Mouse (Mus musculus) limb, embryonic 11.5 days (tissue): Measurements from ENCODE around the gene Bmi1. TPM values are rescaled to one million over a fixed set of nuclear protein-coding genes. Genes with fewer than 3 reads are reported as not detected.

ENCODE experiments used
- ATAC-seq: fragments of 200-750 bp; cut with Nextera tagmentation; 2 replicates; pipeline ENCODE4 v1.8.0; 2017; ENCODE audit warnings: low read depth; ENCODE audit not compliant: insufficient number of reproducible peaks, low FRiP score, low TSS enrichment
- DNase-seq: peaks from one replicate; pipeline ENCODE4 v3.0.0-alpha.2; 2015; ENCODE audit warnings: low spot score
- H3K27ac ChIP-seq: fragments of 300-500 bp; sonication (generic); replicated peaks from 2 replicates; pipeline ENCODE4 v1.5.1; 2014; ENCODE audit warnings: low read depth, mild to moderate bottlenecking, low read length
- H3K27me3 ChIP-seq: fragments of 300-500 bp; sonication (generic); 2 replicates; pipeline ENCODE4 v1.6.1; 2014; ENCODE audit warnings: mild to moderate bottlenecking, low read length, mixed read lengths; ENCODE audit not compliant: control insufficient read depth, insufficient read depth
- H3K36me3 ChIP-seq: fragments of 300-500 bp; sonication (generic); 2 replicates; pipeline ENCODE4 v1.6.1; 2014; ENCODE audit warnings: mild to moderate bottlenecking, low read length, moderate library complexity, mixed read lengths; ENCODE audit not compliant: control insufficient read depth, insufficient read depth
- H3K4me1 ChIP-seq: fragments of 300-500 bp; sonication (generic); 2 replicates; pipeline ENCODE4 v1.6.1; 2014; ENCODE audit warnings: low read length, mixed read lengths; ENCODE audit not compliant: control insufficient read depth, insufficient read depth
- H3K4me2 ChIP-seq: fragments of 300-500 bp; sonication (generic); 2 replicates; pipeline ENCODE4 v1.6.1; 2014; ENCODE audit warnings: low read depth, mild to moderate bottlenecking, moderate library complexity; ENCODE audit not compliant: severe bottlenecking
- H3K4me3 ChIP-seq: fragments of 300-500 bp; sonication (generic); 2 replicates; pipeline ENCODE4 v1.5.1; 2014; ENCODE audit warnings: low read depth, low read length
- H3K9ac ChIP-seq: fragments of 300-500 bp; sonication (generic); 2 replicates; pipeline ENCODE4 v1.6.1; 2014; ENCODE audit warnings: mild to moderate bottlenecking, low read length
- H3K9me3 ChIP-seq: fragments of 300-500 bp; sonication (generic); 2 replicates; pipeline ENCODE4 v1.6.1; 2016; ENCODE audit warnings: low read length; ENCODE audit not compliant: control insufficient read depth
- WGBS: fragments of 180-500 bp; shearing (Covaris S2); extraction: QIAGEN DNeasy Blood & Tissue Kit; methylation state at CpG from one replicate; pipeline ENCODE4 v1.1.7; 2014; 5-methylcytosine and 5-hydroxymethylcytosine counted together
- polyA plus RNA-seq: library from polyadenylated mRNA; unstranded; fragments of >200 nt; fragmentation: Nextera tagmentation; extraction: Ambion mirVana; gene quantifications from 2 replicates; pipeline ENCODE4 v1.2.1, GENCODE M21; 2014

Bmi1 gene
- polyA plus RNA-seq, result 31.4 and 34.4 TPM in 2 replicates

DNA sequence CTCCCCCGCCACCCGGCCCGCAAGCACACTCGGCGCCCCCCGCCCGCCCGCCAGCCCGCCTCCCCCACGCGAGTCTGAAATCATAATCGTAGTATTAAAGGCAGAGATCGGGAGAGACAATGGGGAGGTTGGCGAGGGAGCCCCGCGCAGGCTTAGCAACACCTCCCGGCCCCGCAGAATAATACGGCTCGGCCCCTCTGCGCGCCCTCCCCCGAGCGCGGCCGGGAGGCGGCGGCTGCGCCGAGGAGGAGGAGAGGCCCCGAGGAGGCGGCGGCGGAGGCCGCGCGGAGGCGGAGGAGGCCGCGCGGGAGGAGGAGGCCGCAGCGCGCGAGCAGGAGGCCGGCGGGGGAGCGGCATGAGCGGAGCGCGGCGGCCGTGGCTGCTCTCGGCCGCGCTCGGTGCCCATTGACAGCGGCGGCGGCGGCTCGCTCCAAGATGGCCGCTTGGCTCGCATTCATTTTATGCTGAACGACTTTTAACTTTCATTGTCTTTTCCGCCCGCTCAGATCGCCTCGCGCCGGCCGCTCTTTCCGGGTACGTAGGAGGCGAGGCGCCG is at the start of gene Bmi1:
Gene Bmi1 (plus strand): TSS at position 83 of the 556 bp plus-strand sequence.
- peaks cover 15% of the 10 kb centered on the region for H3K27me3 ChIP-seq
- under 1% methylated on average over 37 of the region's 77 CpGs for WGBS
- peaks cover 5% of the 10 kb centered on the region; the same call in 1 of the 2 replicates for H3K4me1 ChIP-seq

DNA sequence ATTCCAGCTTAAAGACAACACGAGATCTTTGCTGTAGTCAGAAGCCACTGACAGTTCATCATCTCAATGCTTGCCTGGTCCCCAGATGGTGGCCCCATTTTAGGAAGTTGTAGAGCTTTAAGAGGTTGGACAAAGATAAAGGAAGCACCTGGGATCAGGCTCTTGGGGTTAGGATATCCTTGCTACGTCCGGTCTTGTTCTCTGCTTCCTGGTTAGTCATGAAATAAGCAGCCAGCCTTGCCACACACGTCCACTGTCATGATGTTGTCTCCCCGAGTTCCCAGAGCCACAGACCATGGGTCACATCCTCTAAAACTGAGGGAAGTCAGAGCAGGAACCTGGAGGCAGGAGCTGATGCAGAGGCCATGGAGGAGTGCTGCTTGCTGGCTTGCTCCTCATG is 46.3 kb upstream of the Bmi1 start:
- no peak for DNase-seq
- H3K9ac ChIP-seq, result no peak overlapping the region
- H3K27me3 ChIP-seq, result no peaks in the 10 kb centered on the region
- no peaks in the 10 kb centered on the region for H3K4me1 ChIP-seq
- WGBS, result 78% methylated on average over 5 of the region's 5 CpGs
- no peak overlapping the region for H3K4me3 ChIP-seq
- no peak overlapping the region for H3K27ac ChIP-seq
- H3K4me2 ChIP-seq, result no peak overlapping the region
- no peaks in the 10 kb centered on the region for H3K36me3 ChIP-seq
- no peaks in the 10 kb centered on the region for H3K9me3 ChIP-seq
- no peak for ATAC-seq

More for the DNA sequence above, at the start of gene Bmi1:
- DNase-seq, result no peak
- Histone ChIP-seq H3K9ac (peak within 1 kb of the TSS; percentile 88), H3K36me3 (no peaks in the 10 kb centered on the region), H3K4me2 (peak within 1 kb of the TSS; percentile 84), H3K9me3 (no peaks in the 10 kb centered on the region), H3K27ac (peak within 1 kb of the TSS; percentile 91), H3K4me3 (peak within 1 kb of the TSS; percentile 78)
- ATAC-seq, result peak; percentile 74

DNA sequence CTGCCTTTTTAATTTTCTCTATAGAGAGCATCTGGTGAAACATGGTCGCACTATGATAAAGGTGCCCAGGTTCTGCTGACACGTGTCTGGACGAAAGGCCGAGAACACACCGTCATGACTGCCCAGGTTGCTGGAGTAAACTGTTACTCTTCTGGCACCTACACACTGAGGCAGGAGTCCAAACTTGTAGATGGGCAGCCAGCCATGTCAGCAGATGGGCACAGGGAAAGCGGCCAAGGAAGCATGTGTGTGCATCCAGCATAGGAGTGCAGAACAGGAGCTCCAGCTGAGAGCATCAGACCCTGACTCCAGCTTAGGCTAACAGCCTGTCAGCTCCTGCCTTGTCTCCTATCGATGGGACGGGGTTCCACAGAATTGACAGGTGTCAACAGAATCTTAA is 41.8 kb upstream of the Bmi1 start:
- Histone ChIP-seq H3K4me3 (no peak overlapping the region), H3K4me2 (no peak overlapping the region), H3K9ac (no peak overlapping the region), H3K36me3 (no peaks in the 10 kb centered on the region), H3K27me3 (0 out of 2 replicates have a peak, but pooled peaks cover 3% of the 10 kb centered on the region), H3K4me1 (no peaks in the 10 kb centered on the region), H3K27ac (no peak overlapping the region), H3K9me3 (0 out of 2 replicates have a peak, but pooled peaks cover 2% of the 10 kb centered on the region)
- 97% methylated on average over 8 of the region's 8 CpGs for WGBS
- ATAC-seq, result no peak
- DNase-seq, result no peak

DNA sequence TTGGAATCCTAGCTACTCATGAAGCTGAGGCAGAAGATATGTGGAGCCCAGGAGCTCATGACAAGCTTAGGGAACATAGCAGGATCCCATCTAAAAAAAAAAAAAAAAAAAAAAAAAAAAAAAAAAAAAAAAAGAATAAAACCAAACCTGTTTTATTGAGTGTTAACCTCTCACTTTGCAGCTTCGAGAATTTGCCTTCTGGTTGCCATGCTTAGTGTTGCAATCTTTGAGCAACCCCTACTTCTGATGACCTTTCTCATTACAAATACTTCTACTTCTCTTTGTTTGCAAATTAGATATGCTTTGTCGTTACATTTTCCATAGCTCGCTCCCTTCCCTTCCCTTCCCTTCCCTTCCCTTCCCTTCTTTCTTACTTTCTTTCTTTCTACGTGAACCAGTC is 28.3 kb upstream of the Bmi1 start:
- Histone ChIP-seq H3K4me3 (no peak overlapping the region), H3K4me1 (no peaks in the 10 kb centered on the region), H3K27ac (no peak overlapping the region), H3K4me2 (no peak overlapping the region), H3K36me3 (no peaks in the 10 kb centered on the region), H3K9ac (no peak overlapping the region), H3K27me3 (no peaks in the 10 kb centered on the region), H3K9me3 (no peaks in the 10 kb centered on the region)
- WGBS, result 76% methylated on average over 4 of the region's 4 CpGs
- ATAC-seq (no peak), DNase-seq (no peak)

DNA sequence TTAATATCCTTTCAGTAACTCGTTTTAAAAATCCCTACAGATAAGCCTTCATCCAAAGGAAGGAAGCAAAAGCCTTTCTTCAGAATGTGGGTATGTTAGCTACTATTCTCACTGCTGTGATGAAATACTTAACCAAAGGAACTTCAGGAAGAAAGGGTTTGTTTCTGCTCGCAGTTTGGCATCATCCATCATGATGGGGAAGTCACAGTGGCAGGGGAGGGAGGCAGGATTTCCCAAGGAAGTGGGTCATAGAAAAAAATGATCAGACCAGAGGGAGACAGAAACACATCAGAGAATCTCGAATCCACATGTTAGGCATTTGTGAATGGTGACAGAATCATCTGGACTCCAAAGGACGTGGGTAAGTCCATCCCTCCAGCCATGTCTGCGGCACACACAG is 22.0 kb upstream of the Bmi1 start:
- Histone ChIP-seq H3K27me3 (no peaks in the 10 kb centered on the region), H3K27ac (no peak overlapping the region), H3K4me3 (no peak overlapping the region), H3K36me3 (no peaks in the 10 kb centered on the region), H3K9me3 (no peaks in the 10 kb centered on the region), H3K4me1 (no peaks in the 10 kb centered on the region), H3K9ac (no peak overlapping the region), H3K4me2 (no peak overlapping the region)
- ATAC-seq, result no peak
- 69% methylated on average over 5 of the region's 5 CpGs for WGBS
- no peak for DNase-seq

DNA sequence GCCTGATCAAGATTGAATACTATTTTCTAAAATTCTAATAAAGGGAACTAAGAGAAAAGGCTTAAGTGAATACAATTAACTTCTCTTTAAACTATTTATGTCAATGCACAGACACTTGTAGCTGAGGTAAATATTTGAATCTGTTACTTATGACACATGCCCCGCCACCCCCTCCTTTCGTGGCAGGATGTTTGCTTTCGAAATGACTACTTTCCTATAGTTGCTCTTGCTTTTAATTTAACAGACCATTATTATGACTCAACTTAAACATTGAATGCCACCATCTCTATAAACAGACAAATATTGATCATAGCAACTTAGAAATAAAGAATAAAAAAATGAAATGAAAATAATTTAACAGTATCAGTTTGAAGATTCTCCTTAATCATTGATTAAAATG is 12.8 kb upstream of the Bmi1 start:
- H3K36me3 ChIP-seq, result no peaks in the 10 kb centered on the region
- H3K9ac ChIP-seq, result no peak overlapping the region
- H3K27me3 ChIP-seq, result no peaks in the 10 kb centered on the region
- WGBS, result 91% methylated on average over 3 of the region's 3 CpGs
- H3K4me3 ChIP-seq, result no peak overlapping the region
- peak; percentile 6 for DNase-seq
- no peaks in the 10 kb centered on the region for H3K9me3 ChIP-seq
- no peak for ATAC-seq
- no peak overlapping the region for H3K4me2 ChIP-seq
- H3K27ac ChIP-seq, result no peak overlapping the region
- H3K4me1 ChIP-seq, result no peaks in the 10 kb centered on the region

DNA sequence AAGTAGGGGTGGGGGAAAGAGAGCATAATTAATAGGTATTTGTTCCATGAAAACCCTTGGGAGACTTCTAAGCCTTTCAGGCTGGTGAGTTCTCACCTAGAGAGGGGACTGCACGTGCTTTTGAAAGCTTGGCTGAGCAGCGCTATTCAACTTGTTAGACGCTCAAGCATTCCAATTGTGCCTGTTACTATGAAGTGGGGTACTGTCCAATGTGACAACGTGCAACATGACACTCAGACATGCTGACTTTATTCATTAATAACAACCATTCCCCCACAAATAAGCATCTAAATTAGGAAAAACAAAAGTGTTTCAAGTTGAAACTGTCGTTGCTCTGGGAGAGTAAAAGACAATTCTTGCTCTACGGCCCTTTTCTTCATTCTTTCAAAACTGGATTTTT is 5.8 kb upstream of the Bmi1 start:
- WGBS, result 6% methylated on average over 6 of the region's 6 CpGs

DNA sequence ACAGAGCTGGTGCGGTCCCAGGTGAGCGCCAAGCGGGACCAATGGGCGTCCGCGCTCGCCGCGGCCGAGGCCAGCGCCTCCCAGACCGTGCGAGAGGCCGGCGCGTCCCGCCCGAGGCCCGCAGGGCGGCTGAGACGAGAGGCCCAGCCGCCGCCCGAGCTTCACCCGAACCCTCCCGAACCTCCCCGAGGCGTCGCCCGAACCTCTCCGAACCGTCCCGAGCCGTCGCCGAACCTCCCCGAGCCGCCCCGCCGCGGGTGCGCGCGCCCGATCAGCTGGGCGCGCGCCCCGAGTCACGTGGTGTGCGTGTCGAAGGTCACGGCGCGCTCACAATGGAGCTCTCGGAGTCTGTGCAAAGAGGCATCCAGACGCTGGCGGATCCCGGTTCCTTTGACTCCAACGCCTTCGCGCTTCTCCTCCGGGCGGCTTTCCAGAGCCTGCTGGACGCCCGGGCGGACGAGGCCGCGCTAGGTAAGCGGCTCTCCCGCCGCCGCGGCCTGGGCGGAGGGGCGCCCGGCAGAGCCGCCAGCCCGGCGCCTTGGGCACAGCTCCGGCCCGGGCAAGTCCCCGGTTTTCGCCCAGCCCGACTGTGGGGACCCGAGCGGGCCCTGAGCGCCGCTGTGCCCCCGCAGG is 4.6 kb upstream of the Bmi1 start, which contains the start of gene Commd3:
Gene Commd3 (plus strand): TSS at position 252 of the 633 bp plus-strand sequence.
- no peaks in the 10 kb centered on the region for H3K27me3 ChIP-seq
- H3K9ac ChIP-seq, result peak within 1 kb of the TSS; percentile 98
- peaks cover 2% of the 10 kb centered on the region; the same call in 1 of the 2 replicates for H3K4me1 ChIP-seq
- H3K4me2 ChIP-seq, result peak within 1 kb of the TSS; percentile 80
- H3K4me3 ChIP-seq, result peak within 1 kb of the TSS; percentile 81
- ATAC-seq (peak; percentile 80), DNase-seq (peak; percentile 93)
- H3K36me3 ChIP-seq, result no peaks in the 10 kb centered on the region
- H3K27ac ChIP-seq, result peak within 1 kb of the TSS; percentile 98
- WGBS, result under 1% methylated on average over 71 of the region's 91 CpGs
- H3K9me3 ChIP-seq, result no peaks in the 10 kb centered on the region

More for the DNA sequence above, 5.8 kb upstream of the Bmi1 start:
- no peak overlapping the region for H3K27ac ChIP-seq
- H3K9me3 ChIP-seq, result no peaks in the 10 kb centered on the region
- DNase-seq, result no peak
- H3K4me2 ChIP-seq, result no peak overlapping the region
- no peak for ATAC-seq
- no peaks in the 10 kb centered on the region for H3K36me3 ChIP-seq
- peaks cover 2% of the 10 kb centered on the region; the same call in 1 of the 2 replicates for H3K4me1 ChIP-seq
- H3K9ac ChIP-seq, result no peak overlapping the region
- H3K4me3 ChIP-seq, result no peak overlapping the region
- no peaks in the 10 kb centered on the region for H3K27me3 ChIP-seq
